Mouse (Mus musculus): Measurements from ENCODE around the gene Hsf2bp.
"Not testable (repeated sequence)": the region's sequence is repeated elsewhere in the genome, so short reads cannot be mapped to it uniquely, and the experiment has no call there.

The Hsf2bp gene

GRCm38 (mm10) chr17:32035609-32036508 lies at the start of gene Hsf2bp, which contains the start of gene Rrp1b:
Gene Hsf2bp (minus strand): TSS chr17:32036349.
Gene Rrp1b (plus strand): TSS chr17:32036100.
- DNase-seq (ENCODE audit: low read depth, low spot score) = peak; percentile 71

- DNase-seq (ENCODE audit: low read depth, low spot score) = no peak
Observed at GRCm38 (mm10) chr17:32083351-32083750, 47.2 kb upstream of the Hsf2bp start.

GRCm38 (mm10) chr17:32075164-32075563 lies 39.0 kb upstream of the Hsf2bp start:
- DNase-seq (ENCODE audit: low read depth, low spot score) = peak; percentile 28

GRCm38 (mm10) chr17:32074658-32075057 lies 38.5 kb upstream of the Hsf2bp start:
- DNase-seq (ENCODE audit: low read depth, low spot score) = no peak

GRCm38 (mm10) chr17:32073359-32073758 lies 37.2 kb upstream of the Hsf2bp start:
- peak; percentile 34 for DNase-seq (ENCODE audit: low read depth, low spot score)

GRCm38 (mm10) chr17:32068810-32069209 lies 32.7 kb upstream of the Hsf2bp start:
- no peak for DNase-seq (ENCODE audit: low read depth, low spot score)

- DNase-seq (ENCODE audit: low read depth, low spot score) = no peak
Observed at GRCm38 (mm10) chr17:32068381-32068780, 32.2 kb upstream of the Hsf2bp start.

- no peak for DNase-seq (ENCODE audit: low read depth, low spot score)
Observed at GRCm38 (mm10) chr17:32067541-32067940, 31.4 kb upstream of the Hsf2bp start.

- DNase-seq (ENCODE audit: low read depth, low spot score) = not testable (repeated sequence)
Observed at GRCm38 (mm10) chr17:32064762-32065161, 28.6 kb upstream of the Hsf2bp start.

GRCm38 (mm10) chr17:32063654-32064053 lies 27.5 kb upstream of the Hsf2bp start:
- DNase-seq (ENCODE audit: low read depth, low spot score) = no peak

GRCm38 (mm10) chr17:32061219-32061618 lies 25.1 kb upstream of the Hsf2bp start:
- no peak for DNase-seq (ENCODE audit: low read depth, low spot score)

GRCm38 (mm10) chr17:32059084-32059483 lies 22.9 kb upstream of the Hsf2bp start:
- DNase-seq (ENCODE audit: low read depth, low spot score) = no peak

- no peak for DNase-seq (ENCODE audit: low read depth, low spot score)
Observed at GRCm38 (mm10) chr17:32057843-32058242, 21.7 kb upstream of the Hsf2bp start.

GRCm38 (mm10) chr17:32053677-32054076 lies 17.5 kb upstream of the Hsf2bp start:
- no peak for DNase-seq (ENCODE audit: low read depth, low spot score)

GRCm38 (mm10) chr17:32052237-32053080 lies 16.3 kb upstream of the Hsf2bp start:
- DNase-seq (ENCODE audit: low read depth, low spot score) = no peak

GRCm38 (mm10) chr17:32050609-32051008 lies 14.5 kb upstream of the Hsf2bp start:
- no peak for DNase-seq (ENCODE audit: low read depth, low spot score)

- no peak for DNase-seq (ENCODE audit: low read depth, low spot score)
Observed at GRCm38 (mm10) chr17:32049914-32050313, 13.8 kb upstream of the Hsf2bp start.

GRCm38 (mm10) chr17:32048351-32048750 lies 12.2 kb upstream of the Hsf2bp start:
- DNase-seq (ENCODE audit: low read depth, low spot score) = no peak

- no peak for DNase-seq (ENCODE audit: low read depth, low spot score)
Observed at GRCm38 (mm10) chr17:32046541-32046940, 10.4 kb upstream of the Hsf2bp start.

GRCm38 (mm10) chr17:32040263-32040662 lies 4.1 kb upstream of the Hsf2bp start:
- DNase-seq (ENCODE audit: low read depth, low spot score) = no peak

GRCm38 (mm10) chr17:32036509-32037438 lies 625 bp upstream of the Hsf2bp start:
- DNase-seq (ENCODE audit: low read depth, low spot score) = no peak
